ENCODE assay signal across 8 mouse cellular contexts in genomic region chr1:182951298-182951697, GRCm38 (mm10). TPM values are rescaled to one million over a fixed set of nuclear protein-coding genes. Genes with fewer than 3 reads are reported as not detected.
DNase-seq lines count a peak whose midpoint lies in the region; ATAC-seq and TF ChIP-seq lines count a peak whose summit lies in the region.

No protein-coding gene starts in this region.

- peak; percentile 82 to 87 for DNase-seq in adrenal gland, adult (ENCODE audit: inconsistent age in 2 of 2, low spot score in 1 of 2)
- no peak for DNase-seq in adrenal gland, postnatal 4 days (ENCODE audit: low spot score in 2 of 2)
- peak; percentile 64 for DNase-seq in adrenal gland, adult 8-10 months
- DNase-seq in heart, postnatal 0 days (ENCODE audit: low spot score): peak; percentile 30
- peak; percentile 63 for DNase-seq in lung, postnatal 14 days
- DNase-seq in embryo, embryonic 10 days (ENCODE audit: low spot score): no peak

- H3K4me2 ChIP-seq in heart, postnatal 0 days (ENCODE audit: low read depth, low read length): no peak overlapping the region
- H3K4me2 ChIP-seq in midbrain, embryonic 15.5 days: no peak overlapping the region

- peaks cover 20% of the 10 kb centered on the region for H3K4me1 ChIP-seq in heart, postnatal 0 days (ENCODE audit: control insufficient read depth, insufficient read depth)
- H3K4me1 ChIP-seq in midbrain, embryonic 15.5 days: peaks cover 26% of the 10 kb centered on the region

- no peak overlapping the region for H3K4me3 ChIP-seq in heart, postnatal 0 days (ENCODE audit: low read depth, low read length)
- H3K4me3 ChIP-seq in midbrain, embryonic 15.5 days: no peak overlapping the region

- TF ChIP-seq EP300 in heart, postnatal 0 days (IDR thresholded peaks at IDR 0.05; ENCODE audit: low read depth): no peak

- ATAC-seq in heart, postnatal 0 days (ENCODE audit: insufficient read depth, low read depth): no peak
- no peak for ATAC-seq in midbrain, embryonic 15.5 days (replicated peaks)
- ATAC-seq in megakaryocyte-erythroid progenitor cell, adult 5-6 weeks (replicated peaks; ENCODE audit: low FRiP score, low TSS enrichment, poor library complexity, severe bottlenecking): no peak

- H3K36me3 ChIP-seq in heart, postnatal 0 days (replicated peaks; ENCODE audit: control insufficient read depth, insufficient read depth, low read length): no peaks in the 10 kb centered on the region
- H3K36me3 ChIP-seq in midbrain, embryonic 15.5 days (replicated peaks): no peaks in the 10 kb centered on the region

- no peaks in the 10 kb centered on the region for H3K27me3 ChIP-seq in heart, postnatal 0 days (ENCODE audit: control insufficient read depth, insufficient read depth, low read length)
- no peaks in the 10 kb centered on the region for H3K27me3 ChIP-seq in midbrain, embryonic 15.5 days (replicated peaks)

- H3K9ac ChIP-seq in heart, postnatal 0 days (replicated peaks; ENCODE audit: low read depth, low read length): no peak overlapping the region
- H3K9ac ChIP-seq in midbrain, embryonic 15.5 days: no peak overlapping the region

- no peaks in the 10 kb centered on the region for H3K9me3 ChIP-seq in heart, postnatal 0 days (replicated peaks; ENCODE audit: control insufficient read depth, low read length)
- no peaks in the 10 kb centered on the region for H3K9me3 ChIP-seq in midbrain, embryonic 15.5 days

- no peak overlapping the region for H3K27ac ChIP-seq in heart, postnatal 0 days (ENCODE audit: low read depth)
- H3K27ac ChIP-seq in midbrain, embryonic 15.5 days: no peak overlapping the region

- no peak for TF ChIP-seq CTCF in heart, postnatal 0 days (IDR thresholded peaks at IDR 0.05; ENCODE audit: low read depth)

- WGBS in heart, postnatal 0 days: 39% methylated on average over 9 of the region's 9 CpGs
- 76% methylated on average over 9 of the region's 9 CpGs for WGBS in midbrain, embryonic 15.5 days

RNA-seq across cellular contexts. Expression of gene Tlr5, which starts 3.3 kb away (rescaled TPM):
- 1 to 10 TPM; 1.6 to 1.8 TPM for total RNA-seq in adrenal gland, postnatal 4 days (2021)
- total RNA-seq in adrenal gland, adult 8-10 months (2022): 1 to 10 TPM in 1 of 4 experiments, under 1 TPM in 3; 0.61 to 2.5 (median 0.73) TPM
- 1.3 and 1.5 TPM in 2 replicates for total RNA-seq in heart, postnatal 0 days (2014; rRNA removed; ENCODE audit: low replicate concordance)
- 0.74 and 0.92 TPM in 2 replicates for polyA plus RNA-seq in heart, postnatal 0 days (2015; fragmentation: Nextera tagmentation; extraction: Ambion mirVana)
- 0.17 and 0.45 TPM in 2 replicates for polyA plus RNA-seq in midbrain, embryonic 15.5 days (2015; fragmentation: Nextera tagmentation; extraction: Ambion mirVana)
- not detected in 2 replicates for total RNA-seq in megakaryocyte-erythroid progenitor cell, adult 5-6 weeks (2014; fragmentation: Nextera tagmentation)
- total RNA-seq in megakaryocyte-erythroid progenitor cell, adult 5-6 weeks (2017): not detected in 2 replicates

Comparison
In these comparisons a context has a peak if more than half of its experiments do, and no peak if none do; other contexts are left out.
1. DNase-seq: peak in adrenal gland, adult (2 of 2), adrenal gland, adult 8-10 months (single experiment), heart, postnatal 0 days (single experiment) and lung, postnatal 14 days (single experiment); none in adrenal gland, postnatal 4 days (0 of 2) and embryo, embryonic 10 days (single experiment).